Mouse (Mus musculus): Measurements from ENCODE around the gene Hist2h2aa1. TPM values are rescaled to one million over a fixed set of nuclear protein-coding genes. Genes with fewer than 3 reads are reported as not detected.
"Not testable (repeated sequence)": the region's sequence is repeated elsewhere in the genome, so short reads cannot be mapped to it uniquely, and the experiment has no call there.

The Hist2h2aa1 gene
- polyA plus RNA-seq, 1 experiment from 2014 or later = 15.5 TPM

- H3K4me2 ChIP-seq (ENCODE audit: low read depth, severe bottlenecking); DNase-seq (ENCODE audit: low spot score); H3K9ac ChIP-seq (ENCODE audit: low read length); ATAC-seq (ENCODE audit: insufficient number of reproducible peaks, low FRiP score, low TSS enrichment, low read depth); H3K27me3 ChIP-seq (ENCODE audit: control insufficient read depth, insufficient read depth, low read length); H3K9me3 ChIP-seq (ENCODE audit: control insufficient read depth, low read length); H3K36me3 ChIP-seq (ENCODE audit: control insufficient read depth, insufficient read depth, low read length): not testable (repeated sequence)
- 0 out of 2 replicates have a peak overlapping the region, but pooled peaks have one; percentile 14 for H3K4me3 ChIP-seq (ENCODE audit: low read depth, low read length)
- 5% methylated on average over 10 of the region's 21 CpGs for WGBS
- peak overlapping the region; percentile 56; the same call in 1 of the 2 replicates for H3K27ac ChIP-seq (replicated peaks; ENCODE audit: low read depth, low read length)
- H3K4me1 ChIP-seq (ENCODE audit: control insufficient read depth, insufficient read depth, low read length) = peaks cover 29% of the 10 kb centered on the region
Measured at GRCm38 (mm10) chr3:96246018-96246417, 721 bp downstream of the Hist2h2aa1 start.

- peaks cover 29% of the 10 kb centered on the region for H3K4me1 ChIP-seq (ENCODE audit: control insufficient read depth, insufficient read depth, low read length)
- peak within 1 kb of the TSS; percentile 40 for H3K4me2 ChIP-seq (ENCODE audit: low read depth, severe bottlenecking)
- not testable (repeated sequence) for H3K27me3 ChIP-seq (ENCODE audit: control insufficient read depth, insufficient read depth, low read length); H3K36me3 ChIP-seq (ENCODE audit: control insufficient read depth, insufficient read depth, low read length); DNase-seq (ENCODE audit: low spot score); H3K9me3 ChIP-seq (ENCODE audit: control insufficient read depth, low read length)
- peak within 1 kb of the TSS; percentile 45 for H3K4me3 ChIP-seq (ENCODE audit: low read depth, low read length)
- peak; percentile 92 for ATAC-seq (ENCODE audit: insufficient number of reproducible peaks, low FRiP score, low TSS enrichment, low read depth)
- peak within 1 kb of the TSS; percentile 79 for H3K9ac ChIP-seq (ENCODE audit: low read length)
- H3K27ac ChIP-seq (replicated peaks; ENCODE audit: low read depth, low read length) = peak within 1 kb of the TSS; percentile 75
- no CpG with 5 or more reads among the region's 47 CpGs for WGBS
Measured at GRCm38 (mm10) chr3:96246427-96246856, 1.1 kb downstream of the Hist2h2aa1 start, which contains the start of gene Hist2h3c1. TSS of gene Hist2h3c1 (plus strand) at chr3:96246685.

- H3K36me3 ChIP-seq (ENCODE audit: control insufficient read depth, insufficient read depth, low read length) = no peaks in the 10 kb centered on the region
- H3K4me1 ChIP-seq (ENCODE audit: control insufficient read depth, insufficient read depth, low read length) = peaks cover 29% of the 10 kb centered on the region
- DNase-seq (ENCODE audit: low spot score) = peak; percentile 56
- peak overlapping the region; percentile 45 for H3K4me3 ChIP-seq (ENCODE audit: low read depth, low read length)
- peak overlapping the region; percentile 79 for H3K9ac ChIP-seq (ENCODE audit: low read length)
- no peak for ATAC-seq (ENCODE audit: insufficient number of reproducible peaks, low FRiP score, low TSS enrichment, low read depth)
- 2% methylated on average over 11 of the region's 11 CpGs for WGBS
- H3K27me3 ChIP-seq (ENCODE audit: control insufficient read depth, insufficient read depth, low read length) = no peaks in the 10 kb centered on the region
- H3K27ac ChIP-seq (replicated peaks; ENCODE audit: low read depth, low read length) = peak overlapping the region; percentile 75
- H3K4me2 ChIP-seq (ENCODE audit: low read depth, severe bottlenecking) = peak overlapping the region; percentile 40
- no peaks in the 10 kb centered on the region for H3K9me3 ChIP-seq (ENCODE audit: control insufficient read depth, low read length)
Measured at GRCm38 (mm10) chr3:96247356-96248140, 2.3 kb downstream of the Hist2h2aa1 start.

GRCm38 (mm10) chr3:96248141-96249033 is 3.1 kb downstream of the Hist2h2aa1 start:
- H3K36me3 ChIP-seq (ENCODE audit: control insufficient read depth, insufficient read depth, low read length) = no peaks in the 10 kb centered on the region
- peak overlapping the region; percentile 10; the same call in 1 of the 2 replicates for H3K27ac ChIP-seq (replicated peaks; ENCODE audit: low read depth, low read length)
- H3K27me3 ChIP-seq (ENCODE audit: control insufficient read depth, insufficient read depth, low read length) = no peaks in the 10 kb centered on the region
- H3K4me3 ChIP-seq (ENCODE audit: low read depth, low read length) = peak overlapping the region; percentile 45
- ATAC-seq (ENCODE audit: insufficient number of reproducible peaks, low FRiP score, low TSS enrichment, low read depth) = no peak
- 41% methylated on average over 6 of the region's 6 CpGs for WGBS
- peak overlapping the region; percentile 40; the same call in 1 of the 2 replicates for H3K4me2 ChIP-seq (ENCODE audit: low read depth, severe bottlenecking)
- H3K9me3 ChIP-seq (ENCODE audit: control insufficient read depth, low read length) = no peaks in the 10 kb centered on the region
- H3K9ac ChIP-seq (ENCODE audit: low read length) = peak overlapping the region; percentile 18; the same call in 1 of the 2 replicates
- no peak for DNase-seq (ENCODE audit: low spot score)
- H3K4me1 ChIP-seq (ENCODE audit: control insufficient read depth, insufficient read depth, low read length) = peaks cover 25% of the 10 kb centered on the region

- Histone ChIP-seq H3K27me3 (ENCODE audit: control insufficient read depth, insufficient read depth, low read length) (no peaks in the 10 kb centered on the region), H3K9ac (ENCODE audit: low read length) (peak overlapping the region; percentile 18; the same call in 1 of the 2 replicates), H3K36me3 (ENCODE audit: control insufficient read depth, insufficient read depth, low read length) (no peaks in the 10 kb centered on the region), H3K9me3 (ENCODE audit: control insufficient read depth, low read length) (no peaks in the 10 kb centered on the region), H3K4me3 (ENCODE audit: low read depth, low read length) (0 out of 2 replicates have a peak overlapping the region, but pooled peaks have one; percentile 0), H3K27ac (replicated peaks; ENCODE audit: low read depth, low read length) (peak overlapping the region; percentile 10; the same call in 1 of the 2 replicates), H3K4me2 (ENCODE audit: low read depth, severe bottlenecking) (peak overlapping the region; percentile 40; the same call in 1 of the 2 replicates), H3K4me1 (ENCODE audit: control insufficient read depth, insufficient read depth, low read length) (peaks cover 18% of the 10 kb centered on the region)
- ATAC-seq (ENCODE audit: insufficient number of reproducible peaks, low FRiP score, low TSS enrichment, low read depth) (no peak), DNase-seq (ENCODE audit: low spot score) (no peak)
- WGBS = 42% methylated on average over 4 of the region's 4 CpGs
Measured at GRCm38 (mm10) chr3:96249034-96249345, 3.7 kb downstream of the Hist2h2aa1 start.

- H3K4me3 ChIP-seq (ENCODE audit: low read depth, low read length) = no peak overlapping the region
- no peak overlapping the region for H3K27ac ChIP-seq (replicated peaks; ENCODE audit: low read depth, low read length)
- ATAC-seq (ENCODE audit: insufficient number of reproducible peaks, low FRiP score, low TSS enrichment, low read depth) (no peak), DNase-seq (ENCODE audit: low spot score) (peak; percentile 55)
- H3K4me2 ChIP-seq (ENCODE audit: low read depth, severe bottlenecking) = no peak overlapping the region
- 17% methylated on average over 3 of the region's 3 CpGs for WGBS
- H3K9ac ChIP-seq (ENCODE audit: low read length) = no peak overlapping the region
- H3K36me3 ChIP-seq (ENCODE audit: control insufficient read depth, insufficient read depth, low read length) = no peaks in the 10 kb centered on the region
- H3K9me3 ChIP-seq (ENCODE audit: control insufficient read depth, low read length) = no peaks in the 10 kb centered on the region
- H3K4me1 ChIP-seq (ENCODE audit: control insufficient read depth, insufficient read depth, low read length) = peaks cover 16% of the 10 kb centered on the region
- H3K27me3 ChIP-seq (ENCODE audit: control insufficient read depth, insufficient read depth, low read length) = no peaks in the 10 kb centered on the region
Measured at GRCm38 (mm10) chr3:96250890-96251289, 5.6 kb downstream of the Hist2h2aa1 start.

- ATAC-seq (ENCODE audit: insufficient number of reproducible peaks, low FRiP score, low TSS enrichment, low read depth) = no peak
- WGBS = 80% methylated on average over 3 of the region's 3 CpGs
Measured at GRCm38 (mm10) chr3:96251787-96252186, 6.5 kb downstream of the Hist2h2aa1 start.

GRCm38 (mm10) chr3:96254683-96255355 is 9.5 kb downstream of the Hist2h2aa1 start:
- no peak overlapping the region for H3K4me2 ChIP-seq (ENCODE audit: low read depth, severe bottlenecking)
- ATAC-seq (ENCODE audit: insufficient number of reproducible peaks, low FRiP score, low TSS enrichment, low read depth) (no peak), DNase-seq (ENCODE audit: low spot score) (no peak)
- H3K9me3 ChIP-seq (ENCODE audit: control insufficient read depth, low read length) = no peaks in the 10 kb centered on the region
- H3K36me3 ChIP-seq (ENCODE audit: control insufficient read depth, insufficient read depth, low read length) = no peaks in the 10 kb centered on the region
- no peak overlapping the region for H3K4me3 ChIP-seq (ENCODE audit: low read depth, low read length)
- H3K4me1 ChIP-seq (ENCODE audit: control insufficient read depth, insufficient read depth, low read length) = peaks cover 10% of the 10 kb centered on the region
- 41% methylated on average over 10 of the region's 10 CpGs for WGBS
- H3K9ac ChIP-seq (ENCODE audit: low read length) = no peak overlapping the region
- H3K27me3 ChIP-seq (ENCODE audit: control insufficient read depth, insufficient read depth, low read length) = no peaks in the 10 kb centered on the region
- no peak overlapping the region for H3K27ac ChIP-seq (replicated peaks; ENCODE audit: low read depth, low read length)

More at GRCm38 (mm10) chr3:96251787-96252186, 6.5 kb downstream of the Hist2h2aa1 start:
- DNase-seq (ENCODE audit: low spot score) = no peak
- Histone ChIP-seq H3K4me3 (ENCODE audit: low read depth, low read length) (no peak overlapping the region), H3K27me3 (ENCODE audit: control insufficient read depth, insufficient read depth, low read length) (no peaks in the 10 kb centered on the region), H3K4me1 (ENCODE audit: control insufficient read depth, insufficient read depth, low read length) (peaks cover 16% of the 10 kb centered on the region), H3K36me3 (ENCODE audit: control insufficient read depth, insufficient read depth, low read length) (no peaks in the 10 kb centered on the region), H3K4me2 (ENCODE audit: low read depth, severe bottlenecking) (no peak overlapping the region), H3K9me3 (ENCODE audit: control insufficient read depth, low read length) (no peaks in the 10 kb centered on the region), H3K27ac (replicated peaks; ENCODE audit: low read depth, low read length) (no peak overlapping the region), H3K9ac (ENCODE audit: low read length) (no peak overlapping the region)

All from limb, embryonic 11.5 days (tissue).